Mouse (Mus musculus) layer of hippocampus, postnatal 14 days (tissue): ENCODE data around the gene Gm4027. TPM values are rescaled to one million over a fixed set of nuclear protein-coding genes. Genes with fewer than 3 reads are reported as not detected.
"Not testable (repeated sequence)": the region's sequence is repeated elsewhere in the genome, so short reads cannot be mapped to it uniquely, and the experiment has no call there.

Source experiments
- DNase-seq, 2 experiments: peaks; one replicate each; pipeline ENCODE4 v3.0.0; 2021 to 2022; ENCODE audit warnings: low spot score in 2 of 2, mixed read lengths in 1 of 2
- long read RNA-seq, 2 experiments: library from polyadenylated mRNA; stranded (forward); transcript quantifications; one replicate each; pipeline ENCODE4 v2.0.0; 2021
- total RNA-seq, 2 experiments: library from RNA; stranded (reverse); gene quantifications; 2 replicates each; pipeline ENCODE4 v1.2.3; 2021

The Gm4027 gene
- total RNA-seq, result not detected
- long read RNA-seq, experiment 1, result 0 reads
- long read RNA-seq, experiment 2, result 0 reads

GRCm38 (mm10) chr12:87618569-87618968 is at the start of gene Gm4027:
Gene Gm4027 (plus strand): TSS chr12:87618869.
- DNase-seq, result not testable (repeated sequence)

GRCm38 (mm10) chr12:87601388-87601787 is 17.3 kb upstream of the Gm4027 start:
- not testable (repeated sequence) for DNase-seq

DNA sequence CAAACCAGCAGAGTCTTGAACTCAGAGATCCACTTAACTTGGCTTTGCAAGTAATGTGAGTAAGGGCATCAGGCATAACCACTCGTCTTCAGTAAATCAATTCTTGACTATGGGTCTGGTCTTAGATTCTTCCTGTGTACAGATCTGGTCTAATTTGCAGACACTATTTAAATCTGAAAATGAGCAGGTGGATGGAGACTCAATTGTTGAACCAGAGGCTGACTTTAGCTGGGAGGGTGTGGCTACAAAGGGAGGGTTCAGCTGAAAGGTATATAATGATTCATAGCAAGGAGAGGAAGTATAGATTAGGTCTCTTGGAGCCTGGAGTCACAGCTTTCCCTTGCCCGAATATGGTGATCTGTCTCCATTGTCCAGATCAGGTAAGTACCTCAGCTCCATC is 16.3 kb upstream of the Gm4027 start, which contains the start of gene Oog1:
Gene Oog1, plus strand, starts transcription at position 301 of the 400 bp plus-strand sequence.
- not testable (repeated sequence) for DNase-seq

DNA sequence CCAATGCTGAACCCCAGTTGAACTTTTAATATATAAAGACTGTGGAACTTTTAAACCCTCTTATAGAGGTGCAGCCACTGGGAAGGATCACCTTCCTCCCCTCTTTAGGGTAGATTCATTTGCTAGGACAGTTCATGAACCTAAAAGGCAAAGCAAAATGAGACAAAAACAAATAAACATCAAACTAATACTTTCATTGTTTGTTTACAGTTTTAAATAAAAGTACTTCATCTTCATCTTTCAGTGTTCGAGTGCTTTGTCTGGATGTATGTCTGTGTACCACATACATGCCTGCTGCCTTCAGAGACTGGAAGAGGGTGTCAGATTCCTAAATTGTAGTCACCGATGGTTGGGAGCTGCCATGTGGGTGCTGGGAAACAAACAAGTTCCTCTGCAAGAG is 25.9 kb downstream of the Gm4027 start, which contains the start of gene Gm16381:
Gene Gm16381, minus strand, starts transcription at position 101 of the 400 bp plus-strand sequence.
- DNase-seq, result not testable (repeated sequence)

DNA sequence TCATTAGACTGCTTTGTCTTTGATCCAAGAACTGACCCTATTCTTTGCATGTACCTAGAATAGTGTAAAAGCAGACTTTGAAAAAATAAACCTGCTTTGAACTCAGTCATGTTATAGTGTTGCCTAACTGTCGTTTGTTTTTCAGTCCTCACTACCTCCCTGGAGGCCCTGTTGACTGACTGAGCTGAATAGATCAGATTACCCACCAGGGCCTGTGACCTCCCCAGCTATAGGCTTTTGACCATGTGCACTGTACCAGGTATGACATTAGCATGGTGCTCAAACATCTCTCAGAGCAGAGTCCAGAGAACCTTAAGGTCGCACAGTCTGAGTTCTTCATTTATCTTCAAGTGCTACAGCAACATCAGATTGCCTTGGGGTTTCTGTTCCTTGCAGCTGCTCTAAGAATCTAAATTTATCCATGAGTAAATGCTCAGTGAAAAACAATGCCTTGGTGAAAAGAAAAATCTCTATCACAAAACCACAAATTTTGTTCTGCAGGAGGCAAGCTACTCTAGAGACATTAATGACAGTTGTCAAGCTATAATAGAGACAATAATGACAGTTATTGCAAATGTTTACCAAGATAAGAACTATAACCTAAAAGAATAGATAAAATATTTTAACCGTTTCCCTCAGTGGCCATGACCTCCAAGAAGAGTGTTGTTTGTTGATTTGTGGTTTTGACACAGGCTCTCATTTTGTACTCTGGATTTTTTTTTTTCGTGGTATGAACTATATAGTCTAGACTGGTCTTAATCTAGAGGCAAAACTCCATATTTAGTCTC is 34.4 kb downstream of the Gm4027 start:
- not testable (repeated sequence) for DNase-seq

Other genes starting within 250 kb of the Gm4027 start
- gene Sptlc2, start 230.5 kb upstream of the Gm4027 start, total RNA-seq, result 10 to 100 TPM; 50.3 to 60.5 TPM
- gene Slirp, start 175.0 kb upstream of the Gm4027 start, total RNA-seq, result 10 to 100 TPM; 87.3 to 94.3 TPM
- gene Alkbh1, start 174.9 kb upstream of the Gm4027 start, total RNA-seq, result 10 to 100 TPM; 16.7 to 18.5 TPM
- gene Snw1, start 146.6 kb upstream of the Gm4027 start, total RNA-seq, result 10 to 100 TPM; 48.2 to 48.4 TPM
- gene Gm5788, start 124.1 kb upstream of the Gm4027 start, total RNA-seq, result not detected
- not detected for gene Gm8300, start 104.6 kb upstream of the Gm4027 start, total RNA-seq
- not detected for gene Oog1, start 16.2 kb upstream of the Gm4027 start, total RNA-seq
- gene Gm16381, start 25.8 kb downstream of the Gm4027 start, total RNA-seq, result not detected
- gene Gm21319, start 156.9 kb downstream of the Gm4027 start, total RNA-seq, result not detected
- not detected for gene Gm21936, start 176.6 kb downstream of the Gm4027 start, total RNA-seq
- not detected for gene BB287469, start 197.7 kb downstream of the Gm4027 start, total RNA-seq
- gene Gm2001, start 223.5 kb downstream of the Gm4027 start, total RNA-seq, result not detected